Mouse (Mus musculus): ENCODE results near the gene Vwf. TPM values are rescaled to one million over a fixed set of nuclear protein-coding genes. Genes with fewer than 3 reads are reported as not detected.

The Vwf gene
- total RNA-seq, 2 experiments from 2014 or later: 12.5 to 15.3 TPM

- TF ChIP-seq CTCF (IDR thresholded peaks at IDR 0.05): peak; percentile 73
- Histone ChIP-seq H3K27ac (no peak overlapping the region), H3K4me3 (no peak overlapping the region)
- intact Hi-C loops (cut with DNase I): loop anchor here (5.0 kb wide), 1 partner anchor 545 kb away; the partner anchor contains the start of gene Ntf3
- no peak for DNase-seq
Measured at GRCm38 (mm10) chr6:125622434-125622833, 75.9 kb downstream of the Vwf start.

GRCm38 (mm10) chr6:125640486-125640885, 93.9 kb downstream of the Vwf start:
- intact Hi-C loops (cut with DNase I): no loop called here
- Histone ChIP-seq H3K4me3 (no peak overlapping the region), H3K27ac (no peak overlapping the region)
- no peak for DNase-seq
- no peak for TF ChIP-seq CTCF (IDR thresholded peaks at IDR 0.05)

GRCm38 (mm10) chr6:125641146-125641545, 94.6 kb downstream of the Vwf start:
- TF ChIP-seq CTCF (IDR thresholded peaks at IDR 0.05): no peak
- no peak for DNase-seq
- Histone ChIP-seq H3K4me3 (no peak overlapping the region), H3K27ac (no peak overlapping the region)
- intact Hi-C loops (cut with DNase I): no loop called here

- intact Hi-C loops (cut with DNase I): no loop called here
- Histone ChIP-seq H3K27ac (no peak overlapping the region), H3K4me3 (no peak overlapping the region)
- TF ChIP-seq CTCF (IDR thresholded peaks at IDR 0.05): no peak
- no peak for DNase-seq
Measured at GRCm38 (mm10) chr6:125648964-125649363, 102.4 kb downstream of the Vwf start.

- intact Hi-C loops (cut with DNase I): no loop called here
- TF ChIP-seq CTCF (IDR thresholded peaks at IDR 0.05): no peak
- Histone ChIP-seq H3K27ac (no peak overlapping the region), H3K4me3 (no peak overlapping the region)
- DNase-seq: no peak
Measured at GRCm38 (mm10) chr6:125651335-125651734, 104.8 kb downstream of the Vwf start.

- no peak for DNase-seq
- no peak for TF ChIP-seq CTCF (IDR thresholded peaks at IDR 0.05)
- intact Hi-C loops (cut with DNase I): no loop called here
- Histone ChIP-seq H3K27ac (no peak overlapping the region), H3K4me3 (no peak overlapping the region)
Measured at GRCm38 (mm10) chr6:125653416-125653815, 106.8 kb downstream of the Vwf start.

- no peak for TF ChIP-seq CTCF (IDR thresholded peaks at IDR 0.05)
- DNase-seq: no peak
- Histone ChIP-seq H3K27ac (no peak overlapping the region), H3K4me3 (no peak overlapping the region)
- intact Hi-C loops (cut with DNase I): no loop called here
Measured at GRCm38 (mm10) chr6:125656921-125657320, 110.3 kb downstream of the Vwf start.

GRCm38 (mm10) chr6:125657966-125658365, 111.4 kb downstream of the Vwf start:
- DNase-seq: no peak
- intact Hi-C loops (cut with DNase I): no loop called here
- Histone ChIP-seq H3K4me3 (no peak overlapping the region), H3K27ac (no peak overlapping the region)
- TF ChIP-seq CTCF (IDR thresholded peaks at IDR 0.05): no peak

GRCm38 (mm10) chr6:125661106-125661877, 114.7 kb downstream of the Vwf start:
- DNase-seq: peak; percentile 78
- Histone ChIP-seq H3K27ac (no peak overlapping the region), H3K4me3 (no peak overlapping the region)
- peak; percentile 96 for TF ChIP-seq CTCF (IDR thresholded peaks at IDR 0.05)
- intact Hi-C loops (cut with DNase I): loop anchor here (2.0 kb wide), 1 partner anchor 40 kb away; no protein-coding TSS in a partner anchor

- intact Hi-C loops (cut with DNase I): no loop called here
- Histone ChIP-seq H3K27ac (no peak overlapping the region), H3K4me3 (no peak overlapping the region)
- TF ChIP-seq CTCF (IDR thresholded peaks at IDR 0.05): no peak
- DNase-seq: no peak
Measured at GRCm38 (mm10) chr6:125663906-125664305, 117.3 kb downstream of the Vwf start.

- Histone ChIP-seq H3K27ac (no peak overlapping the region), H3K4me3 (no peak overlapping the region)
- intact Hi-C loops (cut with DNase I): no loop called here
- no peak for DNase-seq
- TF ChIP-seq CTCF (IDR thresholded peaks at IDR 0.05): no peak
Measured at GRCm38 (mm10) chr6:125671835-125672234, 125.3 kb downstream of the Vwf start.

GRCm38 (mm10) chr6:125678492-125678891, 131.9 kb downstream of the Vwf start:
- intact Hi-C loops (cut with DNase I): no loop called here
- no peak for DNase-seq
- TF ChIP-seq CTCF (IDR thresholded peaks at IDR 0.05): no peak
- H3K4me3 ChIP-seq: no peak overlapping the region
- H3K27ac ChIP-seq: no peak overlapping the region

- intact Hi-C loops (cut with DNase I): no loop called here
- no peak for TF ChIP-seq CTCF (IDR thresholded peaks at IDR 0.05)
- H3K4me3 ChIP-seq: no peak overlapping the region
Measured at GRCm38 (mm10) chr6:125680613-125681012, 134.0 kb downstream of the Vwf start.

GRCm38 (mm10) chr6:125685420-125685819, 138.8 kb downstream of the Vwf start:
- intact Hi-C loops (cut with DNase I): no loop called here
- Histone ChIP-seq H3K4me3 (no peak overlapping the region), H3K27ac (no peak overlapping the region)
- no peak for TF ChIP-seq CTCF (IDR thresholded peaks at IDR 0.05)
- no peak for DNase-seq

More at GRCm38 (mm10) chr6:125680613-125681012, 134.0 kb downstream of the Vwf start:
- no peak overlapping the region for H3K27ac ChIP-seq
- no peak for DNase-seq
